ENCODE assay signal across 10 mouse cellular contexts in genomic region chr7:112444985-112445367, GRCm38 (mm10). TPM values are rescaled to one million over a fixed set of nuclear protein-coding genes. Genes with fewer than 3 reads are reported as not detected.
DNase-seq lines count a peak whose midpoint lies in the region; ATAC-seq lines count a peak whose summit lies in the region.
"Had no signal": no experiment of that assay in that cellular context is flagged by ENCODE, and none has a peak within 500 bp of the region (broad histone marks: within the 10 kb centered on the region; RNA-seq: fewer than 3 reads in every experiment).

No protein-coding gene starts in this region.

- H3K4me1 ChIP-seq in kidney, embryonic 14.5 days (ENCODE audit: control insufficient read depth, insufficient read depth, low read length): peaks cover 32% of the 10 kb centered on the region
- peaks cover 22% of the 10 kb centered on the region for H3K4me1 ChIP-seq in embryonic facial prominence, embryonic 14.5 days (ENCODE audit: control insufficient read depth, insufficient read depth, low read length)
- peaks cover 30% of the 10 kb centered on the region for H3K4me1 ChIP-seq in hindbrain, embryonic 13.5 days (replicated peaks)
- H3K4me1 ChIP-seq in midbrain, embryonic 14.5 days (ENCODE audit: control insufficient read depth, insufficient read depth, low read length): peaks cover 31% of the 10 kb centered on the region

- no peak overlapping the region for H3K27ac ChIP-seq in kidney, embryonic 14.5 days (ENCODE audit: low read depth, low read length)
- H3K27ac ChIP-seq in embryonic facial prominence, embryonic 14.5 days (replicated peaks; ENCODE audit: low read depth, low read length): no peak overlapping the region; the same call in 1 of the 2 replicates
- peak overlapping the region; percentile 77 for H3K27ac ChIP-seq in hindbrain, embryonic 13.5 days
- peak overlapping the region; percentile 72 for H3K27ac ChIP-seq in midbrain, embryonic 14.5 days (replicated peaks; ENCODE audit: low read depth, low read length)

- no peak overlapping the region for H3K4me3 ChIP-seq in kidney, embryonic 14.5 days (ENCODE audit: low read length)
- H3K4me3 ChIP-seq in embryonic facial prominence, embryonic 14.5 days (ENCODE audit: low read depth, low read length): no peak overlapping the region
- H3K4me3 ChIP-seq in hindbrain, embryonic 13.5 days: no peak overlapping the region
- H3K4me3 ChIP-seq in midbrain, embryonic 14.5 days (replicated peaks; ENCODE audit: low read depth, low read length): no peak overlapping the region

- 0 out of 2 replicates have a peak overlapping the region, but pooled peaks have one; percentile 0 for H3K4me2 ChIP-seq in kidney, embryonic 14.5 days (replicated peaks; ENCODE audit: low read depth, low read length)
- 0 out of 2 replicates have a peak overlapping the region, but pooled peaks have one; percentile 7 for H3K4me2 ChIP-seq in embryonic facial prominence, embryonic 14.5 days (ENCODE audit: low read depth, low read length)
- H3K4me2 ChIP-seq in hindbrain, embryonic 13.5 days: peak overlapping the region; percentile 29
- H3K4me2 ChIP-seq in midbrain, embryonic 14.5 days (ENCODE audit: low read length): peak overlapping the region; percentile 34

- H3K27me3 ChIP-seq in kidney, embryonic 14.5 days (ENCODE audit: control insufficient read depth, insufficient read depth, low read length): no peaks in the 10 kb centered on the region
- H3K27me3 ChIP-seq in embryonic facial prominence, embryonic 14.5 days (replicated peaks; ENCODE audit: control insufficient read depth, insufficient read depth, low read length): no peaks in the 10 kb centered on the region
- H3K27me3 ChIP-seq in hindbrain, embryonic 13.5 days: no peaks in the 10 kb centered on the region
- H3K27me3 ChIP-seq in midbrain, embryonic 14.5 days (ENCODE audit: control insufficient read depth, insufficient read depth, low read length): no peaks in the 10 kb centered on the region

- H3K9me3 ChIP-seq in kidney, embryonic 14.5 days (ENCODE audit: control insufficient read depth, low read length): no peaks in the 10 kb centered on the region
- no peaks in the 10 kb centered on the region for H3K9me3 ChIP-seq in embryonic facial prominence, embryonic 14.5 days (ENCODE audit: control insufficient read depth, low read length)
- no peaks in the 10 kb centered on the region for H3K9me3 ChIP-seq in hindbrain, embryonic 13.5 days
- H3K9me3 ChIP-seq in midbrain, embryonic 14.5 days (ENCODE audit: control insufficient read depth, low read length): no peaks in the 10 kb centered on the region

- H3K36me3 ChIP-seq in kidney, embryonic 14.5 days (ENCODE audit: control insufficient read depth, insufficient read depth, low read length): no peaks in the 10 kb centered on the region
- 0 out of 2 replicates have a peak, but pooled peaks cover 3% of the 10 kb centered on the region for H3K36me3 ChIP-seq in embryonic facial prominence, embryonic 14.5 days (ENCODE audit: control insufficient read depth, insufficient read depth, low read length)
- H3K36me3 ChIP-seq in hindbrain, embryonic 13.5 days: no peaks in the 10 kb centered on the region
- H3K36me3 ChIP-seq in midbrain, embryonic 14.5 days (ENCODE audit: control insufficient read depth, insufficient read depth, low read length): no peaks in the 10 kb centered on the region

- WGBS in kidney, embryonic 14.5 days: 17% methylated on average over 9 of the region's 9 CpGs
- WGBS in embryonic facial prominence, embryonic 14.5 days: 40% methylated on average over 9 of the region's 9 CpGs
- WGBS in hindbrain, embryonic 13.5 days: 19% methylated on average over 9 of the region's 9 CpGs
- 15% methylated on average over 9 of the region's 9 CpGs for WGBS in midbrain, embryonic 14.5 days

- H3K9ac ChIP-seq in kidney, embryonic 14.5 days (ENCODE audit: low read depth, low read length): no peak overlapping the region
- H3K9ac ChIP-seq in embryonic facial prominence, embryonic 14.5 days (ENCODE audit: low read depth, low read length): no peak overlapping the region
- peak overlapping the region; percentile 26; the same call in 1 of the 2 replicates for H3K9ac ChIP-seq in hindbrain, embryonic 13.5 days
- H3K9ac ChIP-seq in midbrain, embryonic 14.5 days (replicated peaks; ENCODE audit: low read length): 0 out of 2 replicates have a peak overlapping the region, but pooled peaks have one; percentile 1

- ATAC-seq in kidney, embryonic 14.5 days (ENCODE audit: low FRiP score, low TSS enrichment): no peak
- no peak for ATAC-seq in embryonic facial prominence, embryonic 14.5 days (ENCODE audit: low read depth)
- peak; percentile 61; the same call in 1 of the 2 replicates for ATAC-seq in hindbrain, embryonic 13.5 days (ENCODE audit: low FRiP score)
- ATAC-seq in midbrain, embryonic 14.5 days (ENCODE audit: low FRiP score, low TSS enrichment): no peak
- ATAC-seq in cerebellum, adult (ENCODE audit: insufficient number of reproducible peaks, low FRiP score, low TSS enrichment): no peak

- no peak for DNase-seq in kidney, postnatal 10 days
- DNase-seq in embryonic facial prominence, embryonic 14.5 days (ENCODE audit: low spot score): no peak
- DNase-seq in midbrain, embryonic 14.5 days: no peak
- no peak for DNase-seq in frontal cortex, postnatal 25 days (ENCODE audit: low spot score in 2 of 2)
- no peak for DNase-seq in cerebellum, postnatal 4 days (ENCODE audit: low spot score in 2 of 2)
- DNase-seq: right cerebral cortex, postnatal 25 days; thymus, postnatal 36 days had no signal

RNA-seq across cellular contexts. Expression of gene Parva, which starts 17.7 kb away (rescaled TPM):
- polyA plus RNA-seq in kidney, embryonic 14.5 days (2014; fragmentation: Nextera tagmentation; extraction: Ambion mirVana): 53.4 and 92.8 TPM in 2 replicates
- 93.4 and 95.4 TPM in 2 replicates for polyA plus RNA-seq in embryonic facial prominence, embryonic 14.5 days (2014; fragmentation: Nextera tagmentation; extraction: Ambion mirVana)
- 30.8 and 31.0 TPM in 2 replicates for polyA plus RNA-seq in hindbrain, embryonic 13.5 days (2015; fragmentation: Nextera tagmentation; extraction: Ambion mirVana)
- 16.5 and 24.6 TPM in 2 replicates for polyA plus RNA-seq in midbrain, embryonic 14.5 days (2014; fragmentation: Nextera tagmentation; extraction: Ambion mirVana)

Comparison
In these comparisons a context has a peak if more than half of its experiments do, and no peak if none do; other contexts are left out.
1. H3K27ac ChIP-seq: peak in hindbrain, embryonic 13.5 days (single experiment) and midbrain, embryonic 14.5 days (single experiment); none in kidney, embryonic 14.5 days (single experiment) and embryonic facial prominence, embryonic 14.5 days (single experiment).
2. H3K9ac ChIP-seq: peak in hindbrain, embryonic 13.5 days (single experiment) and midbrain, embryonic 14.5 days (single experiment); none in kidney, embryonic 14.5 days (single experiment) and embryonic facial prominence, embryonic 14.5 days (single experiment).
3. Peak in every context shown above with its lines, with median percentiles within 50 percentile points of each other: H3K4me2 ChIP-seq.